Mouse (Mus musculus): ENCODE measurements around the gene Pglyrp2.

The Pglyrp2 gene

GRCm38 (mm10) chr17:32424034-32424433, at the start of gene Pglyrp2:
Gene Pglyrp2, minus strand, starts transcription at chr17:32424167.
- no peak for DNase-seq (ENCODE audit: low read depth, low spot score)

DNA sequence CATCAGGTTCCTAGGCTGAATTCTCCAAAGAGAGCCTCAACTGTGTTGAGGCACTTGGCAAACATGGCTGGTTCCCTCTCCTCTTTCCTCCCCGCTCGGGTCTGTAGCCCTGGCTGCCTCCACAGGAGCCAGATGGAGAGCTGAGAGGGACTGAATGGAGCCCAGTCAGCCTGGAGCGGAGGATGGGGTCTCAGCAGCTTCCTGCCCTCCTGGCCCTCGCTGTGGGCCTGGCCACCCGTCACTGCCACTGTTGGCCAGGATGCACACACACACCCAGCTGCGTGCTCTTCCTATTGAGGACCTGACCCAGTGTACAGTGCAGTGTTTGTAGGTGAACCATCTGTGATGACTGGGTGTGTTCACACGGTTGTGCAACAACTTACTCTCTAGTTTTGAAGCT, 48.2 kb upstream of the Pglyrp2 start:
- DNase-seq (ENCODE audit: low read depth, low spot score), result no peak

GRCm38 (mm10) chr17:32470795-32471194, 46.8 kb upstream of the Pglyrp2 start:
- DNase-seq (ENCODE audit: low read depth, low spot score), result no peak

DNA sequence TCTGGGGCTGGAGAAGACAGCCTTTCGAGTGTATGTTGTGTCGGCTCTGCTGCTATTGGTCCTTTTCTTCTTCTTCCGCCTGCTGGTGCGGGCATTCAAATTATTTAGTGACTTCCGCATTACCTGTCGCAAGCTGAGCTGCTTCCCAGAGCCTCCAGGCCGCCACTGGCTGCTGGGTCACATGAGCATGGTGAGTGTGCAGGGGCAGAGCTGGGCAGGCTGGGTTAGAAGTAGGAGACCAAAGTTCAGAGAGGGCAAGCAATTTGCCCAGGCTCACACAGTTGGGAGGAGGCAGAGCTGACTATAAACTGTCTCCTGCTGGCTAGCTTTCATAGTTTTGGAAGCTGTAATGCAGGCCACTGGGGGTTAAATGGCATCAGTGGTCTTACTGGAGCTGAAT, 44.5 kb upstream of the Pglyrp2 start:
- no peak for DNase-seq (ENCODE audit: low read depth, low spot score)

- DNase-seq (ENCODE audit: low read depth, low spot score), result no peak
Observed at GRCm38 (mm10) chr17:32454997-32455396, 31.0 kb upstream of the Pglyrp2 start.

- no peak for DNase-seq (ENCODE audit: low read depth, low spot score)
Observed at GRCm38 (mm10) chr17:32454188-32454587, 30.2 kb upstream of the Pglyrp2 start.

DNA sequence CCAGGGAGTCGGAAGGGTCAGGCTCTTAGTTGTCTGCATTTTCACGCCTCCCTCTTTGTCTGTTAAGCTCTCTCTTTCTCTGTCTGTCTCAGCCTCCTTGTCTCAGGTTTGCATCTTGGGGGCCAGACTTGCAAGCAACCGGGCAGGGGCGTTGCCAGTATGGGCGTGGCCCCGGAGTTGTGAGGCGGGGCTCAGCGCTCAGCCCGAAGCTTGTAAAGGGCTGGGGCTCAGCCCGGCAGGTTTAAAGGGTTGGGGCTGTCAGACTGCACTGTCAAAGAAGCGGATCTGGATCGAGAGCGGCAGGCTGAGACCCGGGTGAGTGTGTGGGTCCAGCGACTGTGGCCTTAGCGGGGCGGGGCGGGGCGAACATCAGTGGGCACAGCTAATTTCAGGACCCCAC, 28.5 kb upstream of the Pglyrp2 start, which contains the start of gene Cyp4f39:
Gene Cyp4f39 (plus strand): TSS at position 242 of the 400 bp plus-strand sequence.
- peak; percentile 17 for DNase-seq (ENCODE audit: low read depth, low spot score)

GRCm38 (mm10) chr17:32450844-32451537, 27.0 kb upstream of the Pglyrp2 start:
- no peak for DNase-seq (ENCODE audit: low read depth, low spot score)

GRCm38 (mm10) chr17:32449042-32449441, 25.1 kb upstream of the Pglyrp2 start:
- DNase-seq (ENCODE audit: low read depth, low spot score), result no peak

DNA sequence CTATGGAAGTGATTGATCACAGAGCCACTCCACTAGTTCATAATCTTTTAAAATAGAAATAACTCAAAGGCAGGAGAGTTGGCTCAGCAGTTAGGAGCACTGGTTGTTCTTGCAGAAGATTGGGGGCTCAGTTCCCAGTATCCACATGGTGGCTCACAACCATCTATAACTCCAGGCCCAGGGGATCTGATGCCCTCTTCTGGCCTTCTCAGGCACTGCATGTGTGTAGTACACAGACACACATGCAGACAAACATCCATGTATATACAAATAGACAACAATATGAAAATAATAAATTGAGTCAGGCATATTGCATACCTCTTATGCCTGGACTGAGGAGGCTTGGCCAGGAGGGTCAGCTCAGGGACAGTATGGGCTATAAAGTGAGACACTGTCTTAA, 23.2 kb upstream of the Pglyrp2 start:
- DNase-seq (ENCODE audit: low read depth, low spot score), result no peak

DNA sequence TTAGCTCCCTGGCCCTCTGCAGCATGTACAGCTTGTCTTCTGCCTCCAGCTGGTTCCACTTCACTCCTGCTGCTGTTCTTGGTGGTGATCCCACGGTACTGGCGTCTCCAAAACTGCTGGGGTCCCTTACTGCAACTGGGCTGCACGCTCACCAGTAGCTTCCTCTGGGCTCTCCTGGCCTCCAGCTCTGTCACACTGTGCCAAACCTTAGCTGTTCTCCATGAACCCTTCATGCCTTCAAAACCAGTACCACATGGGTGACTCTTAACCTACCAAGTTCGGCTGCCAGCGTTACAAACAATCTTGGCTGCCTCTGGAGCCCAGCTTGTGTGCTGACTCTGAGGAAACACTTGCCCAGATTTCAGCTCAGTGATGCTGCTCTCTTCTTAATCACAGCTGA, 21.0 kb upstream of the Pglyrp2 start:
- DNase-seq (ENCODE audit: low read depth, low spot score), result no peak

DNA sequence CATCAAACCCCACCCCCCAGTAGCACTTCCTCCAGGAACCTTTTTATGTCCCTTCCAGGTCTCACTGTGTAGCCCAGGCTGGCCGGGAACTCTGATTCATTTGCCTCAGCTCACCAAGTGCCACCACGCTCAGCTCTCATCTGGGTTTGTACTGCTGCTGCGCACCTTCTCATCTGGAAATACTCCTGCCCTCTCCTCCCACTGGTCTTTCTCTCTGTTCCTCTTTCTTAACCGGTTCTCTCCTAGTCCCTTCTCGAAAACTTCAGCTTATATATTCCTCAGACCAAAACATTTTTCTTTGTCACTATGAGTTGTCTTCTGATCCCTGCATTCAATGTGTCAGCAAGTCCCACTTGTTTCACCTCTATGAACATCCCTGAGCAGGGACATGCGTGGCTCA, 19.3 kb upstream of the Pglyrp2 start:
- DNase-seq (ENCODE audit: low read depth, low spot score), result no peak

DNA sequence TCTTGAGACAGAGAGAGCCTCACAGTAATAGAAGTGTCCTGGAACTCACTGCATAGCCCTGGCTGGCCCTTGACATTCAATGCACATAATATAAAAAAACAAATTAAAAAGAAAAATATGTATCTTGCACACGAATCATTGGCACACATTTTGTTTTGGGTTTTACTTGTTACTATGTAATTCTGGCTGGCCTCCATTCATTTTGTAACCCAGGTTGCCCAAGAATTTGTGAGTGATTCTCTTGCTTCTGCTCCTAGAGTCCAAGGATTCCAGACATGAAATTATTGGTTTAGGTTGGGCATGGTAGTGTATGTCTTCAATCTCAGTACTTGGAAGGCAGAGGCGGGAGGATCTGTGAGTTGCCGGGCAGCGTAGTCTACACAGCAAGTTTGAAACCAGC, 13.1 kb upstream of the Pglyrp2 start:
- DNase-seq (ENCODE audit: low read depth, low spot score), result no peak

- DNase-seq (ENCODE audit: low read depth, low spot score), result no peak
Observed at GRCm38 (mm10) chr17:32435151-32435550, 11.2 kb upstream of the Pglyrp2 start.

- no peak for DNase-seq (ENCODE audit: low read depth, low spot score)
Observed at GRCm38 (mm10) chr17:32434324-32434723, 10.4 kb upstream of the Pglyrp2 start.

GRCm38 (mm10) chr17:32431972-32432371, 8.0 kb upstream of the Pglyrp2 start:
- DNase-seq (ENCODE audit: low read depth, low spot score), result peak; percentile 27

GRCm38 (mm10) chr17:32426610-32427009, 2.6 kb upstream of the Pglyrp2 start:
- no peak for DNase-seq (ENCODE audit: low read depth, low spot score)

DNA sequence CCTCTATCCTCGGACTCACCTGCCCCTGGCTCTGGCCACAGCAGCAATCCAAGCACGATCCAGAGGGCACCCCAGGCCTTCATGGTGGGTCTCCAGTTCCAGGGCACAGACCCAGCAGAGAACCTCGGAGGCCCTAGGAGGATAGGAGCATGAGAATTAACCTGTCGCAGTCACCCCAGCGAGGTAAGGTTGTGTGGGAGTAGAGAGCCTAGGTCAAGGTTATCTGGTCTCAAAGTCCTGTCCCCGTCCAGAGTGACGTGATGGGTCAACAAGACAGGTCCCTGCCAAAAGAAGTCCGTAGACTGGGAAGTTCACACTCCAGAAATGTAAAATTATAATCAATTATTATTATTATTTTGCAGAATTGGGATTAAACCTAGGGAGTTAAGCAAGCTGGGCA, 3.2 kb downstream of the Pglyrp2 start:
- no peak for DNase-seq (ENCODE audit: low read depth, low spot score)

DNA sequence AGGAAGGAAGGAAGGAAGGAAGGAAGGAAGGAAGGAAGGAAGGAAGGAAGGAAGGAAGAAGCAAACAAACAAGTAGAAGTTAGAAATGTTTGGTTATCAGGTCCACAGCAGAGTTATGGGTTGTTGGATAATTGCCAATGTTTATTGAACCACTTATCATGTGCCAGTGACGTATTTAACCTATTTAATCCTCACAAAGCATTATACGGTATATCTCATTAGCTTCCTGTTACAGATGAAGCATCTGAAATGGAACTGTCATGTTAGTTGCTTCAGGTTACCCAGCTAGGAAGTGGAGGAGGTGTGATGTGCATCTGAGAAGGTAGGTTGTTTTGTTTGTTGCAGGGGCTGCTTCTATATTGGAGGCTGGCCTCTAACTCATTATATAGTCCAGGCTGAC, 4.0 kb downstream of the Pglyrp2 start:
- DNase-seq (ENCODE audit: low read depth, low spot score), result no peak

DNA sequence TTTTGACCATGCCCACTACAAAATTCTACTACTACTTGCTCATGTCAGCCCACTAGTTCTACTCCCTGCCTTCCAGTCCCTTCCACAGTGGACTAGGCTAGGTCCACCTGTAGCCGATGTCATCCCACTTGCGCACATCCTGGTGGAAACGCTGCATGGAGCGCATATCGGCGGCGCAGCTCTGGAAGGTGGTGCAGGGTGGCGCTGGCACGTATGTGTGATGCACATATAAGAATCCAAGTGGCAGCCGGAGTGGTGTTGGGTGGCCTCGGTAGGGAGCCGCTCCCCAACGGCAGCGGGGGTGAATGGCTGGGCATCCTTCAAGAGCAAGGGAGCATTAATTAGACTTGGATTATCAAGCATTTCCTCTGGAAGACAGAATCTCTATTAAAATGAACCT, 7.2 kb downstream of the Pglyrp2 start:
- no peak for DNase-seq (ENCODE audit: low read depth, low spot score)

DNA sequence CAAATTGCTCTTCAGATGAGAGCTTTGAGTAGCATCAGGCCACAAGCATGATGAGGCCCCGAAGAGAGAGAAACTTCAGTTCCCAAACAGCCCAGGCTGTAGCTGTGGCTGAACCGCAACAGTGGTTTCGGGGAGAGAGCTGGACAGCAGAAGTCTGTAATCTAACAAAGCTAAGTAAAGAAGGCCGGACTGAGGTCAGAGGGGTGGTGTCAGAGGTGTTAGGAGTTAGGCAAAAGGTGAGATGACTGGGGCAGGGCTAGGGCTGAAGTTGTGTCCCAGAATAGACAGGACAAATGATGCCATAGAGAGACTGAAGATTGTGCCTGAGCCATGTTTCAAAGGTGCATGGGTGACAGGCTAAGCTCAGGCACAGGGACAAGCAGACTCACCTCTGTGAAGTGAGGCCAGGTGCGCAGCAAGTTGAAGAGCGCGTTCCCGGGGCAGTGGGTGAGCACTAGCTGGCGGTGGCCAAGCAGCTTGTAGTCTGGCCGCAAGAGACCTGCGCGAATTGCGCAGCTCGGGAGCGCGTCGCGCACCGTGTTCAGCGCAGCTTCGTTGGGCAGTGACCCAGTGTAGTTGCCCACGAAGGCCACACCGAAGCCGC, 8.4 kb downstream of the Pglyrp2 start:
- DNase-seq (ENCODE audit: low read depth, low spot score), result no peak

- no peak for DNase-seq (ENCODE audit: low read depth, low spot score)
Observed at GRCm38 (mm10) chr17:32411898-32412297, 12.1 kb downstream of the Pglyrp2 start.

GRCm38 (mm10) chr17:32403417-32403816, 20.6 kb downstream of the Pglyrp2 start, which contains the start of gene Rasal3:
Gene Rasal3, minus strand, starts transcription at chr17:32403583.
- no peak for DNase-seq (ENCODE audit: low read depth, low spot score)

Measured in forelimb bud, embryonic 11.5 days (tissue).